Mouse (Mus musculus): ENCODE data around the gene Bag3.

Bag3 gene

GRCm38 (mm10) chr7:128523349-128523961 lies at the start of gene Bag3:
Gene Bag3 (plus strand): TSS chr7:128523616.
- DNase-seq: peak; percentile 76 to 78

GRCm38 (mm10) chr7:128474322-128474721 lies 49.1 kb upstream of the Bag3 start:
- DNase-seq: peak; percentile 57 to 59

- DNase-seq: no peak
Measured at GRCm38 (mm10) chr7:128488986-128489385, 34.4 kb upstream of the Bag3 start.

- no peak for DNase-seq
Measured at GRCm38 (mm10) chr7:128494546-128494945, 28.9 kb upstream of the Bag3 start.

GRCm38 (mm10) chr7:128499801-128500200 lies 23.6 kb upstream of the Bag3 start:
- no peak for DNase-seq

- no peak for DNase-seq
Measured at GRCm38 (mm10) chr7:128504091-128504490, 19.3 kb upstream of the Bag3 start.

- DNase-seq: no peak
Measured at GRCm38 (mm10) chr7:128511936-128512335, 11.5 kb upstream of the Bag3 start.

GRCm38 (mm10) chr7:128513512-128513911 lies 9.9 kb upstream of the Bag3 start:
- DNase-seq: no peak

- DNase-seq: no peak
Measured at GRCm38 (mm10) chr7:128514341-128514740, 9.1 kb upstream of the Bag3 start.

GRCm38 (mm10) chr7:128516346-128516745 lies 7.1 kb upstream of the Bag3 start:
- no peak for DNase-seq

GRCm38 (mm10) chr7:128519316-128520050 lies 3.9 kb upstream of the Bag3 start:
- no peak for DNase-seq

GRCm38 (mm10) chr7:128523962-128524581 lies 656 bp downstream of the Bag3 start:
- peak; percentile 51 to 56 for DNase-seq

- DNase-seq: no peak
Measured at GRCm38 (mm10) chr7:128524641-128525040, 1.2 kb downstream of the Bag3 start.

- DNase-seq: no peak
Measured at GRCm38 (mm10) chr7:128526611-128527010, 3.2 kb downstream of the Bag3 start.

- DNase-seq: no peak
Measured at GRCm38 (mm10) chr7:128528596-128528995, 5.2 kb downstream of the Bag3 start.

GRCm38 (mm10) chr7:128529126-128529525 lies 5.7 kb downstream of the Bag3 start:
- DNase-seq: no peak

GRCm38 (mm10) chr7:128529574-128530051 lies 6.2 kb downstream of the Bag3 start:
- no peak for DNase-seq

GRCm38 (mm10) chr7:128531031-128531430 lies 7.6 kb downstream of the Bag3 start:
- no peak for DNase-seq

- DNase-seq: no peak
Measured at GRCm38 (mm10) chr7:128531929-128532328, 8.5 kb downstream of the Bag3 start.

GRCm38 (mm10) chr7:128532441-128533166 lies 9.2 kb downstream of the Bag3 start:
- DNase-seq: no peak

GRCm38 (mm10) chr7:128534984-128535491 lies 11.6 kb downstream of the Bag3 start:
- no peak for DNase-seq

- DNase-seq: no peak
Measured at GRCm38 (mm10) chr7:128536074-128536473, 12.7 kb downstream of the Bag3 start.

- DNase-seq: no peak
Measured at GRCm38 (mm10) chr7:128537676-128538075, 14.3 kb downstream of the Bag3 start.
